Mouse (Mus musculus) spleen, adult 12 weeks (tissue): ENCODE data around the gene Rasgrf2.

Experiments used
- DNase-seq: peaks from one replicate; pipeline ENCODE4 v3.0.0; 2022; ENCODE audit warnings: low spot score

Gene Rasgrf2

DNA sequence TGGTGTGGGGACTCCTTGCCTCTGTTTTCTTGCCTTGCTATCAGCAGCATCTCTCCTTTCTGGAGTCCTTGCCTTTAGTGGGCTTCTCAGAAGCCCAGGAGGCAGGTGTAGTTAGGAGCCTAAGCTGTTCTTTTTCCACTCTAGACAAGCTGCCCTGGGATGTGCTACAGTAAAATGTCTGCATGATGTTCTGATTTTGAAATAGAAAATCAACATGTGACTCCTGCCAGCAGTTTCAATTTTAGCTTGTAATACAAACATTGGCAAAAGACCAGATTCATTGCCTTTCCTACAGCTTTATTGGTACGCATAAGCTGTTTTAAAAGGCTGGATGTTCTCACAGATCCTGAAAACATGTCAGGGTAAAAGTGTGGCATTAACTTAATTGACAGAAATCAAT, 176.3 kb downstream of the Rasgrf2 start:
- no peak for DNase-seq

DNA sequence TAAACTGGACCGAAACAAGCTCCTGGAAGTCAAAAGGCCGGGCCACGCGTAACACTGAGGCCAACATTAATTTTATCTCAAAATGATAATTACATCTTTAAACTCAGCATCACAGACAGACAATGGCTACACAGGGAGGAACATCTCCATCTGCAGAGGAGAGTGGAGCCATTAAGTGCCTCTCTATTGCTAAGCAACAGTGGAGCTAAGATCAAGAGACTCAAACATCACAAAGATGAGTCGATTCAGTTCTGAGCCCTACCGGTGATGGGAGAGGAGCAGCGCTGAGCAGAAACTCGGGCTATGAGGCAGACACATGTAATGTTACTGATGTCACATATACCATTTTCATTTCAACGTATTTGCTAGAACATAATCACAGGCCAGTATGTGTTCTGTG, 191.3 kb downstream of the Rasgrf2 start:
- DNase-seq = no peak

DNA sequence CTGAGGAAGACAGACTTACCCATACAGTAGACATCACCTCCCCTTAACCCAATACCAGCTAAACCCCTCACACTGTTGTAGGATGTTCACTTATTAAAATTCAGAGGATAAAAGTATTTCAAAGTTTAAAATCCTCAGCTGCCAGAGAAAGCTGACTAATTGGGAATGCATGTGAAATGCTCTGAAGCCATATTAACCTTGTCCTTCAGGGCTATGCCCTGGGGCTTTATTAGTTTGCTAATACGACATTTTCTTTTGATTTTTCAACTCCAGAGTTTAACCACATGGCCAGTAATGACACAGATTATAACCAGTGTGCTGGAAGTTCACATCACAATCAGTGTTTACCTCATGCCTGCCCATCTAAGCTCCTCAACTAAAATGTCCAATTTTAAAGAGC, 192.6 kb downstream of the Rasgrf2 start:
- no peak for DNase-seq

DNA sequence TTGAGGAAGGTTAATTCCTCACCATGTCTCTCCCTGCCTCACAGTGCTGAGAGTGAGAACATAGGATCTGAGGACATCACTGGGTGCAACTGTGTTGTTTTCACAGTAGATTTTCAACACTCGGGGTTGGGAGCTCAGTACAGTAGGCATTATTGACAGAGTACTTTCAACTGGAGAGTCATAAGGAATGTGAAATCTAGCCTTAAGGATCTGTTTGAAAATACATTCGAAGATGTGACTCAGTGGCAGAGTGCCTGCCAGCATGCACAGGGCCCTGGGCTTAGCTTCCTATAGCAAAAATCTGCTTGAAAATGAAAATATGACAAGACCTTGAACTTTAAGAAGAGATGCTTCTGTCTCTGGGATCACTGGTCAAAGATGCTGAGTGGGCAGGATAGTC, 194.2 kb downstream of the Rasgrf2 start:
- DNase-seq = no peak

DNA sequence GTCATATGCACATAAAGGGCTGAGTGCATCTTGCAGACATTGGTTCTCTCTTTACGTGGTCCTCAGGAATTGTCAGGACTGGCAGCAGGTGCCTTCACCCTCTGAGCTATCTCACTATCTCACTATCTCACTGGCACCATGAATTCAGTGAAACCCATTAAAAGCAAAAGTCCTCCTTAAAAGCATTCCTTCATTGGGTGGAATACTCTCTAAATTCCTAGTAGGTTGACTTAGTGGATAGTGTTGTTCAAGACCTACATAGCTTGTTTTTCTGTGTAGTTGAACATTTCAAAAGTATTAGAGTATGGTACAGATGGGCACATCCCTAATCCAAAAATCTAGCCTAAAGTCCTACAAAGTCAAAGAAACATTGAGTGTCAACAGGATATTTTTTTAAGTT, 199.3 kb downstream of the Rasgrf2 start:
- no peak for DNase-seq

DNA sequence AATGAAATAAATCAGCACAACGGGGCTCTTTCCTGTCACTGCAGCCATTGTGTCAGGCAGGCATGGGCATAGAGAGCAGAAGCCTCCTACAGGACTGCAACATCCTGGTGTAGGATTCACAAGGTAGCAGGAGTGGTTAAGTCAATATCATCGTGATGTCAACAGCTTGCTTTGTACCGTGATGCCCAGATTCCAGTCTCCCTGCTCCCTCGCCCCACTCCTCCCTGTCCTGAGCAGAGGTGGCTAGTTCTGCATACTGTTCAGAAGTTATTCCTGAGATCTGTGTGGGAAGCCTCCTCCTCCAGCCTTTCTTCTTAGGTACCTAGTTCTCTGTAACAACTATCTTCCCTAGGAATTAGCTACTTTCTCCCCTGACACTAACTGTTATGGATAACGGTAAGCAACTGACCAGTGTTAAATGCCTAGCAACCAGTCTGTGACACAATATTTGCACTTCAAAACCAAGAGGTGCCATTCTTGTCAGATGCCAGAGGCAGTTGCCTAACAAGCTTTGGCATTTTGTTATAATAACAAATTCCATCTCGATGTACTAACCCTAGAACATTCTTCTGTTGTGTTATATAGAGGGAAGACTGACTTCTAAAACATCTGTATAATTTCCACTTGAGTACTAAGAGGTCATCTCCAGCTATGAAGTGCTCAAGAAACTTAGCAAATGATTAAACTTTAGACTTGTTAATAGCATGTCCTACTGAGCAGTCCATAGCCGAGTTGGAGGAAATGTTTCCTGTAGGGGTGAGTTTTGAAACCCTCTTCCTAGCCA, 201.3 kb downstream of the Rasgrf2 start:
- no peak for DNase-seq

DNA sequence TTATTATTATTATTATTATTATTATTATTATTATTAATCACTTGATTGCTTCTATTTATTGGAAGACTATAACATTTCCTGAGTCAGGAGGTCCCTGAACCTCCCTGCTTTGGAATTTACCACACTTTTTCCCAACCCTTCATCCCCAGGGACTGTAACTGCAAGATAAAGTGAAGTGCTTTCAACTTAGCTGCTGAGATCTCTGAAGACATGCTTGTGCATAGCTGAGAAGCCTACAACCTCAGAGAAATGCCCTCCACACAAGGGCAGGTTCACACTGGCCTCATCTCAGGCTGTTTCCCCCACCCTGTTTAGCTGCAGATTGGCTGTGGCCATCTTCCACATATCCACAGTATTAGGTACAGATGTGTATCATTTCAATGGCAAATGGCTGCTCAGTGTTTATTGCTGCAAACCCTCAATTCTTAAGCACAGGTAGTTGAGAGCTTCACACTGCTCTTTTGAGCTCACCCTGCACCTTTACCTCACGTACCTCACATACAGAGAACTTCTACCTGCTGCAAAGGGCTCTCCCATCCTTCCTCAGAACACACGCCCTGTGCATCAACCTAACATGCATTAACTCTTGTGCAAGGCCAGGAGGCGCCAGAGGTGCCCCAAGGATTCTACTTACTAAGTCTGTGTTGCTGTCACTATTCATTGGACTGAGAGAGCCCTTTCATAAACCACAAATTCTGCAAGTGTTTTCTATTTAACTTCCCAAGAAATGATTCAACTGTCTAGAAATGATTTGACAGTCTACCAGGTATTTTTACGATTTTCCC, 202.7 kb downstream of the Rasgrf2 start:
- no peak for DNase-seq

DNA sequence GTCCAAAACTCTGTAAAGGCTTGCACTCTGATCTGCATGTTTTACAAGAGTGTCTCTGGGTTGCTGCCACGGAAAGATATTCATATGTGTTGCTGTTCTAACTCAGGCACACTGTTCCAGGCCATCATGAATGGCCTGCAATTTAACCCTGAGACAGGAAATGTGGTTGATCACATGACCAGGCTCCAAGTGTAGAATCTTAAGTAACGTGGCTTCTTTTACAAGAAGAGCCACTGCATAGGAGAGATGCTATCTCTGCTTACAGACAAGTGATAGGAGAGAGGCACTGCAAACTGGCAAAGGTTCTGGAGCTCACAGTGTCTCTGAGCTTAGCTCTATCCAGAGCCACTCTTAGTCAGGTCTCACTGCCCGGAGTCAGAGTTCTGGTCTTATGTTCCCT, 210.4 kb downstream of the Rasgrf2 start:
- DNase-seq = no peak

DNA sequence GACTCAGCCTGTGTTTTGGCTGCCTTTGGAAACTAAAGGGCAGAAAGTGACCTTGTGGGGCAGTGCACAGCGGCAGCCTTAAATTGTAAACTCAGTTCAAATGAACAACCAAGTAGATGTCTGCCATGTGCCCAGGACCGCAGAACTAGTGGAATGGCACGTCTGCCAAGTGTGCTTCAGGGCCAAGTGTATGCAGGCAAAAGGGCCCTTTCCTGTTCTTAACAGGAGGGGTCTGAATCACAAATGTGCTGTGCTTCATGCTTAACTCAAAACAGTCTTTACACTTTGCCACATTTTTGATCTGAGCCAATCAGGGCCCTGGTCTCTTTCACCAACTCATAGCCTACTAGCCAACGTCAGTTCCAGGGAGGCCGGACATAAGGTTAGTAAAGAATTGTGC, 212.7 kb downstream of the Rasgrf2 start:
- DNase-seq = no peak

DNA sequence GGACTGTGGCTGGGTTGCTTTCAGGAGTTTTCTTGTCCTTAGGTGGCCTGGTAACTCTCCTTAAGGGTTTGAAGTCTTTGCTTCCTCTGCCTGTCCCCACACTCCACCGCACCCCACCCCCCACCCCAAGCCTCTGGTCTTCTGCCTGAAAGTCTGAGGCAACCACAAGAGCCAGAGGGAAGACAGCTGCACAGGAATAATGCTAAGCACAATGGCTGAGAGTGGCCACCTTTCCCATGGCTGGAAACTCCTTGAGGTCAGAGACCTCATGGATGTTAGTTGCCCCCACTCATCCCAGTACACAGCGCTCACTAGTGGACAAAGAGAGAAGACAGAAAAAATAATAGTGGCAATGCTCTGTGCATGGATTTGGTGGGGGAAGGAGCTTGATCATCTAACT, 213.6 kb downstream of the Rasgrf2 start:
- no peak for DNase-seq

DNA sequence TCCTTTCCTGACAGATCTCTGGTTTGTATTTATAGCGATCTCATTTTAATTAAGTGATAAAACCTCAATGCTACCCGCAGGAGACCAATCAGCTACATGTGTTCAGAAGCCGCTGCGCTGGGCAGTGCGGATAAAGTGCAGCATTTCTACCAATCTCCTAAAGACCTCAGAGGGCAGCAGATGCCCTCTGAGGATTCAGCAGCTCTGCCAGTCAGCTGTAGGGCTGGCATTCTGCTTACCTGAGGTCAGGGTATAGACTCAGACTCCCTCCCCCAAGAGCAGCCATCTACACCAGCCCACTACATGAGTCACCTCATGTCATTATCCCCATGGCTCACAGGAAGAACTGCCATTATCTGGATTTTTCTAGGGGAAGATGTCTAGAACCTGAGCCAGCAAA, 215.1 kb downstream of the Rasgrf2 start:
- DNase-seq = no peak

DNA sequence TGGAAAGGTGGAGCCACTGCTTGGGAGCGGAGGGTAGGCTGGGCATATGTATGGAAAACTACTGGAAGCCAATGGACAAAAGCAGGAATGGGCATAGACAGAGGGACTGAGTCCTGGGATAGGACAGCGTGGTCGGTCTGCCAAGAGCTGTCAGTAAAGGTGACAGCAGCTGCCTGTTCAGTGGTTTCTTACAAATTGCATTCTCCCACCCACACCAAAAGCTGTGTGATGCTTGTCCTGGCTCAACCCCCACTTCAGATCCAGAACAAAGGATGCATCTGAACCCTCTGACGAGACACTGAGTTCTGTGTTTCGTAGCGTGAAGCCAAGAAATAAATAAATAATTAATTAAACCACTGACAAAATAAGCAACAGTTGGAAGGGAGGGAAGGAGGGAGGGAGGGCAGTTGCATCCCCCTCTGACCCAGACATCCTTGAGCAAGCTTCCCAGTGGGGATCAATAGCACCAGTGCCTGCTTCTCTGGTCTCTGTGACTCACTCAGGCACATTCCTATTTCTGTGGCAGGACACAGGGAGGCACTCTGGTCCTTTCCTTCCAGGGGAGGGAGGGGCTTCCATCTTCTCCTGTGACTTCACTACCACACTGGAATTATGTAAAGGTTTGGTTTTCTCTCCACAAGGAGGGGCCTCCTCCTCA, 215.7 kb downstream of the Rasgrf2 start:
- no peak for DNase-seq

DNA sequence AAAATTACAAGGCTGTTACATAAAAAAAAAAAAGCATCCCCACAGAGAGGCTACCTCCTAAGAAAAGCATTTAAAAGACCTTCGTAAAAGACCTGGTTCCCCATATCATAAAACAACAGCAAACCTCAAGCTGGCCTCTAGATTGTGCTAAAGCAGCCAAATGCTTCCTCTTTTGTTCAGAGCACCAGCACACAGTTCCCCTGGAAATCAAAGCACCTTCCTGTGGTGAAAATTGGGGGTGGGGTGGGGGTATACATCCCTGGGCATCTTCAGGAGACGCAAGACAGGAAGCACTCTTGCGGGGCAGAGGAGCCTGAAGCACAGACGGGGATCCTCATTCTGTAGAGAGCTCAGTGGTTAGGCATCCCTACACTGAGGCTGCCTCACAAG, 216.3 kb downstream of the Rasgrf2 start:
- no peak for DNase-seq

DNA sequence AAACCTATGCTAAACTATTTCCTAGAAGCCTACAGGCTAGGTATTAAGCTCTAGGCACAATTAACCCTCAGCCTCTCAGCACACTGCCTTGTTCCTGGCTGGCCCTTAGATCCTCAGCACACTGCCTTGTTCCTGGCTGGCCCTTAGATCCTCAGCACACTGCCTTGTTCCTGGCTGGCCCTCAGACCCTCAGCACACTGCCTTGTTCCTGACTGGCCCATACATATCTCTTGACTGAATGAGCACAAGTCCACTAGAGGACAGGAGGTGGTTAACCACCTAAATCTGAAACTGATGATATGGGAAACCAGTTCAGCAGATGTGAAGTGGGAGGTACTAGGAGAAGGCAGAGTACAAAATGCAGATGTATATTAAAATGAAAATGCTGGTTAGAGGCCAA, 219.8 kb downstream of the Rasgrf2 start:
- no peak for DNase-seq

DNA sequence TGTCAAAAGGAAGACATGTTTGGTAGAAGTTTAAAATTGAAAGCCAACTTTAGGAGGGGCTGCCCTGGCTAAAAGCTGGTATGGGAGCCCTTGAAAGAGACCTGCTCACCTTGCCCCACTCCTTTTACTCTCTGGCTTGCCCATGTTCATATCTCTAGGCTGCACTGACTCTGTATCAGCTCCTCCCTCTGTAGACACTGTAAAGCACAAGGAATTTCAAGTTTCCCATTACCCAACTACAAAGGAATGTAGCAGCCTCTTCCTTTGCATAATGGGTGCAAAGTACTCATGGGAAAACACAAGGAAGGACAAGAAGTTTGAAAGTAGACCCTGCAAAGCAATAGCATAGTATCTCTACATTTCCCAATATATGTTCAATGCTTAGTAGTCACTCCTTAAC, 220.2 kb downstream of the Rasgrf2 start:
- DNase-seq = no peak

DNA sequence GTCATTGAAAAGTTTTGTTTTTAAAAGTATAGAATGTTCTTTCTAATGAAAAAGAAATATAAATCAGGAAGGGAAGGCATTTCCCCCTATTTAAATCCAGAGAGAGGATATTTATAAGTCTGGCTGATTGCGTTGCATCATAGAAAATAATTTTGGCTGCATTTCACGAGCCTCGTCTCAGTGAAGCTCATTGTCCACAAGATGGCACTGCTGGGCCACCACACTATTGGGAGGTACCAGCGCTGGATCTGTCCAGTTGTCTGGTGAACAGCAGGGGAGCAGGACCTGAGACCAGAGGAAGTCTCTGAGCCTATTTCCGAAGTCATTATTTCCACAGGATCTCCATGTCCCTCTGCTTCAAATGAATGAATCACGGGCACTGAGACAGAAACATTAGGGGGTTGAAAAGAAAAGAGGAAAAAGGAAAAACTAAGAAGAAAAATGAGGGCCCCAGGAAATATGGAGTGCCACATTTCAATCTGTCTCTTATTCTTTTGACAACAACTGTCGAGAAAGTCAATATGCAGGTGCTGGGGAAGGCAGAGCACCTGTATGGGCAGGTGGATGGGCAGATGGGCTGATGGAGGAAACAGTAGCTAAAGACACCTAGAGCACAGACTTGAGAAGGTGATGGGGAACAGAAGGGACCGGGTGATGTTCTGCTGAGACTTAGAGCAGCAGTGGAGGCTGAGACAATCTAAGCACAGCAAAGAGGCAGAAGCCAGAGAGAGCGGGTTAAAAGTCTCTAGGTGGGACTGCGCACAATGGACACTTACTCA, 223.1 kb downstream of the Rasgrf2 start:
- peak; percentile 6 for DNase-seq

DNA sequence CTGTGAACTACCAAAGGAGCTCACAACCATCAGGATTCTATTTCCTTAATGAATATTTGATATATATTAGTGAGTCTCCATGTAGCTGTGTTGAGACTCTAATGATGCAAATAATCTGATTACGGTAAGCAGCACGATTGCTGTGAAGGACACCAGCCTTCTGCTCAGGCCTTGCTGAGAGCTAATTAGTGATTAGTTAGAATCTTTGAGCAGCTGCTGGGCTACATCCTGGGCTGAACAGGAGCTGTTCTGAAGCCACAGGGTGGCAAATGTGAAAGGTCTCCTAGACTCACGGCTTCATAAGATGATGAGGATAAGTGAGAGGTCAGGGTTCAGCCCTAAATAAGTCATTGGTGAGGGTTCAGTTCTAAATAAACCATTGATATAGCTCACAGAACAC, 225.1 kb downstream of the Rasgrf2 start:
- no peak for DNase-seq

DNA sequence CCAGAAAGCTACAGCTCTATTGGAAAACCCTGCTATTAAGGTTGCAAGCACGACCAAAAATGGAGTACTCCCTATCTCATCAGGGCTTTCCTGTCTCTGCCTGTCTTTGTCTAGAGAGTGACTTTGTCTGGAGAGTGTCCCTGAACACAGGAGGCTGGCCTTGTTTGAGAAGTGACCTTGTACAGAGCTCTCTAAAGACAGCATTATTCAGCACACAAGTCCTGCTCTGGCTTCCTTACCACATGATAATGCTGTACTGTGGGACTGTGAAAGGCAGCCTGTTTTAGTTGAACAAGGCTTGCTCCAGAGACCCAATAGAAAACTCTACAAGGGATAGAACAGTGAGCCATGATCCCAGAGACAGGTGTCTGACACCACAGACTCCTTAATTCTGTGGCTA, 235.0 kb downstream of the Rasgrf2 start:
- no peak for DNase-seq

DNA sequence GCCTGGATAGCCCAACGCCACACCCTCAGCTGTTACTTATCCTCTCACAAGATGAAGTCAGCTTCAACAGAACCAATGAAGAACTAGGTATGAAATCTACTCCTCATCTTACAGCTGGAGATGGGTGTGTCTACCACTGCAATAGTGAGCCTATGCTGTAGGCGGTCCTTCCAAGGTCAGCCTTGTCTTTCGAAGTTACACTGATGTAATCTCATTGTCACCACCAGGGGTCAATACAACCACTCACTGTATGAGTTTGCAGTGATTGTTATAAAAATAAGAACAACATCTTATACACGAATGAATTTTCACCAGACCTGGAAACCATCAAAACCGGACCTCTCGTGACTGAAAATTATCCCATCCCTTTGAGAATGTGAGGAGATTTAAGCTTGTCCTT, 238.3 kb downstream of the Rasgrf2 start:
- no peak for DNase-seq

DNA sequence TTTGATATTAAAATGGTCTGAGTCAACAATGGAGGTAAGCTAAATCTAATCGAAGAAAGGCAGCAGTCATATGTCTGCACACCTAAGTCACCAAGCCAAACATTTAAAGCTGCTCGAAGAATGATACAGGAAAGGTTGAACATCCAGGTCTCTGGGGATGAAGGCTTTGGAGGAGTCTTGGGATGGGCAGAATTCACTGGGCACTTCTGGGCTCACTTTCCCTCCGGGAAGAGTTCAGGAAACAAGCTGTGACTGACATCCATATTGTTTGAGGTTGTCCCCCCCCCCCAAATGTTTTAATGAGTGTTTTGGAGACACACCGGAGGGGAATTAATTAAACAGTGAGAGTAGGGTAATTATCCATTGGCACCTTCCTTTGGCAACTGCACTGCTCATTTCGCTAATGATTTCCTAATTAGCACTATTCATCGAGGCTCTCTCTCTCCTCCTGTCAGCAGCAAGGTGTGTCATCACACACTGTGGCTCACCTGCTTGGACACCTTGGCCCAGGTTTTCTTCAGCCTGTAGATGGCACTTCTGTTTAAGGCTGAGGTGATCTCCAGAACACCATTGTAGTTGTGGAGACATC, 241.3 kb downstream of the Rasgrf2 start:
- no peak for DNase-seq

DNA sequence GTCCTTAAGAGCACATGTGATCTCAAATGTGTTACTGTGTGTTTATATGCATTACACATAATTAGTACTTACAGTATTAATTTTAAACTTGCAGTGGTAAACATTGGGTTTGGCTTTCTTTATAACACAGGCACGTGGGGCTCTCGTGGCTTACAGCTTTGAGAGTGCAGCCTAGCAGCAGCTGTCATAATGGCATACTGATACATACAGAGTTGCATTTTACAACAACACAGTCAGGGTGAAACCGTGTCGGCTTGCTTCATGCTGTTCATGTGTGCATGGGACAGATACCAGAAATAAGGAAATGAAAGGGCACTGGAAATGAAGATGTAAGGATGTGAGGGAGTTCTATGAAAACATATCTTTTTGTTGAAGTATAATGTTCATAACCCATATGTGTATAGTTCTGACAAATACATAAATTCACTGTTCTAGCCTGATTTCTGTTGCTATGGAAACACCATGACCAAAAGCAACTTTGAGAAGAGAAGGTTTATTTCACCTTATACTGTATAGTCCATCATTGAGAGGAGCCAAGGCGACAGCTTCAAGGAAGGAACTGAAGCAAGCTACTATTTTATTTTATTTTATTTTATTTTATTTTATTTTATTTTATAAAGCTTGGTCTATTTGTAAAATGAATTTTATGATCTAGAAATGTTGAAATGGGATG, 246.6 kb downstream of the Rasgrf2 start:
- no peak for DNase-seq
